Mouse (Mus musculus) kidney, adult 2 months (tissue): ENCODE measurements around the gene Rnaseh1. TPM values are rescaled to one million over a fixed set of nuclear protein-coding genes. Genes with fewer than 3 reads are reported as not detected.

Experiments
- DNase-seq: peaks from one replicate; pipeline ENCODE4 v3.0.0; 2021
- H3K27ac ChIP-seq: fragments of 200-500 bp; 2 replicates; pipeline ENCODE4 v1.5.1; 2012; ENCODE audit warnings: low read depth, low read length, control low read depth, inconsistent platforms; ENCODE audit not compliant: insufficient read depth
- H3K27me3 ChIP-seq: fragments of 200-500 bp; replicated peaks from 2 replicates; pipeline ENCODE4 v1.6.1; 2012; ENCODE audit warnings: mild to moderate bottlenecking, moderate library complexity, low read length, inconsistent platforms; ENCODE audit not compliant: control insufficient read depth, insufficient read depth
- H3K36me3 ChIP-seq: fragments of 200-500 bp; 2 replicates; pipeline ENCODE4 v1.6.1; 2012; ENCODE audit warnings: mild to moderate bottlenecking, moderate library complexity, low read length, inconsistent platforms; ENCODE audit not compliant: control insufficient read depth, insufficient read depth
- H3K4me1 ChIP-seq: fragments of 200-500 bp; 2 replicates; pipeline ENCODE4 v1.6.1; 2011; ENCODE audit warnings: low read length; ENCODE audit not compliant: control insufficient read depth, insufficient read depth
- H3K4me3 ChIP-seq: fragments of 200-500 bp; 2 replicates; pipeline ENCODE4 v1.5.1; 2011; ENCODE audit warnings: mild to moderate bottlenecking, low read depth, low read length, control low read depth; ENCODE audit not compliant: insufficient read depth
- CTCF ChIP-seq: fragments of 200-500 bp; conservative IDR thresholded peaks from 2 replicates; pipeline ENCODE4 v1.5.1; 2011; ENCODE audit warnings: low read depth, mild to moderate bottlenecking, control low read depth, low read length, moderate library complexity, mixed read lengths; ENCODE audit not compliant: insufficient read depth, insufficient read length
- POLR2A ChIP-seq: fragments of 200-500 bp; IDR thresholded peaks from one replicate; pipeline ENCODE4 v1.6.1; 2011; ENCODE audit warnings: low read depth, low read length, control low read depth
- WGBS: fragments of 180-500 bp; shearing (Covaris S2); methylation state at CpG from one replicate; pipeline ENCODE4 v1.1.7; 2018; 5-methylcytosine and 5-hydroxymethylcytosine counted together
- polyA plus RNA-seq: library from polyadenylated mRNA; depleted of rRNA; stranded (reverse); fragments of >200 nt; gene quantifications from 2 replicates; pipeline ENCODE4 v1.2.3, GENCODE M21; 2012

Gene Rnaseh1
- polyA plus RNA-seq, 1 experiment = 9.8 TPM

DNA sequence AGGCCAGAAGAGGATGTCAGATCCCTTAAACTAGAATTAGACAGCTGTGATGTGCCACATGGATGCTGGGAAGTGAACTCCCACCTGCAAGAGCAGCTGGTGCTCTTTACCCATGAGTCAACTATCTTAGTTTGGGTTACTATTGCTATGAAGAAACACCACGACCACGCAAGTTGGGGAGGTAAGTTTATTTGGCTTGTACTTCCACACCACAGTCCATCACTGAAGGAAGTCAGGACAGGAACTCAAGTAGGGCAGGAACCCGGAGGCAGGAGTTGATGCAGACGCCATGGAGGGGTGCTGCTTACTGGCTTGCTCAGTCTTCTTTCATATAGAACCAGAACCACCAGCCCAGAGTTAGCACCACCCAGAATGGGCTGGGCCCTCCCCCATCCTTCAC is 22.3 kb upstream of the Rnaseh1 start:
- peaks cover 6% of the 10 kb centered on the region for H3K36me3 ChIP-seq
- TF ChIP-seq POLR2A (no peak), CTCF (no peak)
- H3K4me3 ChIP-seq = no peak overlapping the region
- no peaks in the 10 kb centered on the region for H3K4me1 ChIP-seq
- no peak overlapping the region for H3K27ac ChIP-seq
- WGBS = 48% methylated on average over 4 of the region's 4 CpGs
- DNase-seq = no peak
- H3K27me3 ChIP-seq = no peaks in the 10 kb centered on the region

DNA sequence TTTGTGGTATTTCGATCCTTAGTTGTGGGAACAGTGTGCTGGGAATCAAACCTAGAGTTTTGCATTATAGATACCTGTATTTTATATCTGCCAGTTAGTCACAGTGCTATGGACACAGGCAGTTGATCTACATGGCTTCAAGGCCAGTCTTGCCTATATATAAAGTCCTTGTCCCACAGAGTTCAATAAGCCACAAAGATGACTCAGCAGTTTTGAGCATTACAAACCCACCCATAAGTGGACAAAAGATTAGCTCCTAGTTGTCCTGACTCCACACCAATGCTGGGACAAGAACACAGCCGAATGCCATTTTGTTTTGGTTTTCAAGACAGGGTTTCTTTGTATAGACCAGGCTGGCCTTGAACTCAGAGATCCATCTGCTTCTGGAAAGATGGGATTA is 21.0 kb upstream of the Rnaseh1 start:
- Histone ChIP-seq H3K27ac (no peak overlapping the region), H3K36me3 (peaks cover 8% of the 10 kb centered on the region), H3K4me3 (no peak overlapping the region), H3K4me1 (no peaks in the 10 kb centered on the region), H3K27me3 (no peaks in the 10 kb centered on the region)
- DNase-seq = no peak
- no peak for TF ChIP-seq POLR2A
- TF ChIP-seq CTCF = no peak
- WGBS = 94% methylated on average over 2 of the region's 2 CpGs

DNA sequence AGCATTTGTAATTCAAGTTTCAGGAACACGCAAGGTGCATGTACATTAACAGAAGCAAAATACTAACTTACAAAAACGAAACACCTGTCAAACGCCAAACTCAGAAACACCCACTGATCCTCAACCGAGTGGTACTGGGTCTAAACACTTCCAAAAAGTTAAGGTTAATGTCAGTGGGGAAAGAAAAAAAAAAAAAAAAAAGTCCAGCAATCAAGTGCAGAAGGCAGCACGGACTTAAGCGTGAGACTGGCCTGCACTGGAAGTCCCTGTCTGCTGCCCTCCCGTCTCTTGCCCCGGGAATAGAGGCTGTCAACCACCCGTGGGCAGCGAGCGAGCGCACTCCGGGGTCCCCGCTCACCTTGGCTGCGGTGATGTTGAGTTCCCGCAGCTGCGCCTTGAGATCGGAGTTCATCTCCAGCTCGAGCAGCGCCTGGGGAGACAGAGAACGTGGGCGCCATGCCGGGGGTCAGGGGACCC is 14.3 kb upstream of the Rnaseh1 start:
- H3K4me3 ChIP-seq = peak overlapping the region; percentile 87
- no peak for DNase-seq
- no peak for TF ChIP-seq POLR2A
- TF ChIP-seq CTCF = no peak
- 2% methylated on average over 23 of the region's 23 CpGs for WGBS
- peaks cover 8% of the 10 kb centered on the region for H3K36me3 ChIP-seq
- peak overlapping the region; percentile 43 for H3K27ac ChIP-seq
- H3K4me1 ChIP-seq = peaks cover 6% of the 10 kb centered on the region; the same call in 1 of the 2 replicates
- H3K27me3 ChIP-seq = no peaks in the 10 kb centered on the region

DNA sequence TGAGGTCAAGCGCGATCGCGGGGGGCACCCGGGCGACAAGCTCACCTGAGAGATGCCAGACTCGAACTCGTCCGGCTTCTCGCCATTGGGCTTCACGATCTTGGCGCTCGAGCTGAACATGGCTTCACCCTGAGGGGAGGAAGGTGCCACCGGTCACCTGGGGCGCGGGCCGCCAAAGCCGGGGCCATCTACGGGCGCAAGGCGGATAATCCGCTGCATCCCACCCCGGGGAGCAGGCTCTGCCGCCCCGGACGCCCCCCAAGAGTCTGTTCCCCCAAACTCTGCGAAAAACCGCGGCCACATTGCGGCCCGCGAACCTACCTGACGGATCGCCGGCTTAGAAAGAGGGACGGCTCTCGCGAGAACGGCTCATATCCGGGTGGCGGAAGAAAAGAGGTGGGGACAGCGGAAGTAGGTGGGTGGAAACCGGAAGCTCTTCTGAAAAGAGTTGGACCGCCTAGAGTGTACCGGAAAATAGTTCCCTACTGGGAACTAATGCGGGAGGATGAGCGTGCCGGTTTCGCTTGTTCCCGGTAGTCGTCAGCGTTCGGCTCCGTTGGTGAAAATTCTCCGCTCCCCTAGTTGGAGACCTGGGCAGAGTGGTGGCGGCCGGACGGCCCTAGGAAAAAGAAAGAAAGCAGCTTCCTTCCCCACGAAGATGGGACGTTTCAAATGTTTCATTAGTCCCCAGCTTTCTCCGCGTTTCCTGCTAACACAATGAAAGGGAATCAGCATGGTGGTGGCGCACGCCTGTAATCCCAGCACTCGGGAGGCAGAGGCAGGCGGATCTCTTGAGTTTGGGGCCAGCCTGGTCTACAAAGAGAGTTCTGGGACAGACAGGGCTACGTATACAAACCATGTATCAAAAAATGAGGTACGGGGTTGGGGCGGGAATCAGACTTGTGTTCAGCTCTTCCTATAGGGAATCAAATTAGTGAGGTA is 13.6 kb upstream of the Rnaseh1 start, which contains the start of gene Rps7:
Rps7 (minus strand) TSS at position 419 of the 942 bp plus-strand sequence.
- Histone ChIP-seq H3K4me3 (peak within 1 kb of the TSS; percentile 87), H3K27me3 (no peaks in the 10 kb centered on the region), H3K36me3 (peaks cover 2% of the 10 kb centered on the region), H3K4me1 (peaks cover 6% of the 10 kb centered on the region; the same call in 1 of the 2 replicates), H3K27ac (peak within 1 kb of the TSS; percentile 72)
- 4% methylated on average over 69 of the region's 69 CpGs for WGBS
- peak; percentile 96 for DNase-seq
- TF ChIP-seq CTCF = no peak
- TF ChIP-seq POLR2A = peak; percentile 77

DNA sequence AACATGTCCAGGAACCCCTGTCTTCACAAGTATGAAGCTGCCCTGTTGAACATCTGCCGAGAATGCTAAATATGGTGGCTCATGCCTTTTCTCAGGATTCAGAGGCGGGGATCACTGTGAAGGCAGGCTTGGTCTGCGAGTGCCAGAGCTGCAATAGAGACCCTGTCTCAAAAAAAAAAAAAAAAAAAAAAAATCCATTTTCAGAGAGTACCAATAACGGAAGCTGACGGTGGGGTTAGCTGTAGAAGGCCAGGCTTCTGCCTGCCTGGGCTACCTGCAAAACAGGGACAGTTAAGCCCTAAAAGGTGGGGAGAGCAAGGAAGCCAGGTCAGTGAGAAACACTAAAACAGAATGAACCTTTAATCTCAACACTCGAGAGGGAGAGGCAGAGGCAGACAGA is 12.9 kb upstream of the Rnaseh1 start:
- H3K4me3 ChIP-seq = no peak overlapping the region
- DNase-seq = no peak
- 89% methylated on average over 6 of the region's 6 CpGs for WGBS
- H3K27me3 ChIP-seq = no peaks in the 10 kb centered on the region
- TF ChIP-seq POLR2A = no peak
- no peak for TF ChIP-seq CTCF
- no peak overlapping the region for H3K27ac ChIP-seq
- peaks cover 6% of the 10 kb centered on the region; the same call in 1 of the 2 replicates for H3K4me1 ChIP-seq
- 0 out of 2 replicates have a peak, but pooled peaks cover 1% of the 10 kb centered on the region for H3K36me3 ChIP-seq

DNA sequence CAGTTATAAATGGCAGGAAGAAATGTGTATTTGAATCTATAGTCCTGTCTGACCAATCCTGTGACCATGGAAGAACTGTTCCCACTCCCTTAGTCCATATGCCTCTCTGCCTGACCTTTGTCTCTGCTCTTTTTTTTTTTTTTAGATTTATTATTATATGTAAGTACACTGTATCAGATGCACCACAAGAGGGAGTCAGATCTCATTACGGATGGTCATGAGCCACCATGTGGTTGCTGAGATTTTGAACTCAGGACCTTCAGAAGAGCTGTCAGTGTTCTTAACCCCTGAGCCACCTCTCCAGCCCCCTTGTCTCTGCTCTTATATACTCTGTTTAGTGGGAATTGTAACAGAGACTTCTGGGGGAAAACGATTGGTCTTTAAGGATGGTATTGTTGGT is 10.6 kb upstream of the Rnaseh1 start:
- Histone ChIP-seq H3K27me3 (no peaks in the 10 kb centered on the region), H3K4me3 (no peak overlapping the region), H3K4me1 (peaks cover 6% of the 10 kb centered on the region; the same call in 1 of the 2 replicates), H3K27ac (no peak overlapping the region), H3K36me3 (no peaks in the 10 kb centered on the region)
- DNase-seq = no peak
- TF ChIP-seq POLR2A = no peak
- TF ChIP-seq CTCF = no peak
- WGBS = 71% methylated on average over 2 of the region's 2 CpGs

DNA sequence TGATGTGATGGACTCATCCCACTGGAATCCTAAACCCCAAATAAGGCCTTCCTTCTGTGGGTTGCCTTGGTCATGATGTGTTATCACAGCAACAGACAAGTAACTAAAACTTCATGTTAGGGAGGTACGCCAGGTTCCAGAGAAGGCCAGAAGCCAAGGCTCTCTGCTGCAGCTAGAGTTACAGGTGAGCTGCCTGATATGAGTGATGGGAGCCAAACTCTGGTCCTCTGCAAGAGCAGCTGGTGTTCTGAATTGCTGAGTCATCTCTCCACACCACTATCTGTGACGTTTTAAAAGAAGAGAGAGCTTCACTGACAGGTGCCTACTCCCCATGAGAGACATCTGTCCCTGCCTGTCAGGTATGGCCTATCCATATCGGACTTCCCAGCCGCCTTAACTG is 13.2 kb downstream of the Rnaseh1 start:
- 82% methylated on average over 4 of the region's 4 CpGs for WGBS
- no peaks in the 10 kb centered on the region for H3K27me3 ChIP-seq
- DNase-seq = no peak
- no peak overlapping the region for H3K4me3 ChIP-seq
- H3K36me3 ChIP-seq = no peaks in the 10 kb centered on the region; the same call in 1 of the 2 replicates
- no peaks in the 10 kb centered on the region for H3K4me1 ChIP-seq
- H3K27ac ChIP-seq = no peak overlapping the region
- TF ChIP-seq POLR2A = no peak
- TF ChIP-seq CTCF = no peak
